Mouse (Mus musculus) layer of hippocampus, postnatal 10 days (tissue): ENCODE results near the gene Ntrk2. TPM values are rescaled to one million over a fixed set of nuclear protein-coding genes. Genes with fewer than 3 reads are reported as not detected.
A peak's percentile ranks its signal among the peaks of the same experiment; 100 is the strongest.

Experiments
- DNase-seq, 2 experiments: peaks; one replicate each; pipeline ENCODE4 v3.0.0; 2021; ENCODE audit warnings: low spot score in 2 of 2
- long read RNA-seq: library from polyadenylated mRNA; stranded (forward); transcript quantifications from one replicate; pipeline ENCODE4 v2.0.0, GENCODE M21; 2023
- total RNA-seq, 2 experiments: library from RNA; stranded (reverse); gene quantifications; 2 replicates each; pipeline ENCODE4 v1.2.3; 2021

Ntrk2 gene
- total RNA-seq = 100 to 1,000 TPM; 248 to 268 TPM
- long read RNA-seq, full-length matches to known transcripts = 49 of 112 reads
- long read RNA-seq, partial matches to known transcripts = 19 of 112 reads
- long read RNA-seq, other reads (novel, unspliced or antisense) = 44 of 112 reads

GRCm38 (mm10) chr13:58806397-58806892, at the start of gene Ntrk2:
Gene Ntrk2 (plus strand): TSS chr13:58806569.
- peak; percentile 93 to 95 for DNase-seq

GRCm38 (mm10) chr13:58761003-58761630, 45.3 kb upstream of the Ntrk2 start:
- DNase-seq = no peak

GRCm38 (mm10) chr13:58768258-58768657, 38.1 kb upstream of the Ntrk2 start:
- no peak for DNase-seq

- DNase-seq = no peak
Measured at GRCm38 (mm10) chr13:58769438-58769837, 36.9 kb upstream of the Ntrk2 start.

GRCm38 (mm10) chr13:58779261-58779660, 27.1 kb upstream of the Ntrk2 start:
- no peak for DNase-seq

- no peak for DNase-seq
Measured at GRCm38 (mm10) chr13:58786476-58786875, 19.9 kb upstream of the Ntrk2 start.

GRCm38 (mm10) chr13:58790741-58791140, 15.6 kb upstream of the Ntrk2 start:
- DNase-seq = no peak

GRCm38 (mm10) chr13:58797386-58797785, 9.0 kb upstream of the Ntrk2 start:
- no peak for DNase-seq

- no peak for DNase-seq
Measured at GRCm38 (mm10) chr13:58801291-58801690, 5.1 kb upstream of the Ntrk2 start.

GRCm38 (mm10) chr13:58803882-58804281, 2.5 kb upstream of the Ntrk2 start:
- no peak for DNase-seq

GRCm38 (mm10) chr13:58805833-58806232, 536 bp upstream of the Ntrk2 start:
- DNase-seq = no peak

GRCm38 (mm10) chr13:58806896-58807628, 693 bp downstream of the Ntrk2 start:
- no peak for DNase-seq

GRCm38 (mm10) chr13:58807629-58808363, 1.4 kb downstream of the Ntrk2 start:
- DNase-seq = peak; percentile 79 to 84

GRCm38 (mm10) chr13:58808381-58808821, 2.0 kb downstream of the Ntrk2 start:
- DNase-seq = peak; percentile 68 to 77

GRCm38 (mm10) chr13:58809930-58810329, 3.6 kb downstream of the Ntrk2 start:
- DNase-seq = peak; percentile 55 to 64

- DNase-seq = no peak
Measured at GRCm38 (mm10) chr13:58824752-58825151, 18.4 kb downstream of the Ntrk2 start.

GRCm38 (mm10) chr13:58826356-58827197, 20.2 kb downstream of the Ntrk2 start:
- DNase-seq = no peak

- peak in 1 of 2 experiments; percentile 35 for DNase-seq
Measured at GRCm38 (mm10) chr13:58831999-58832398, 25.6 kb downstream of the Ntrk2 start.

GRCm38 (mm10) chr13:58834726-58835125, 28.4 kb downstream of the Ntrk2 start:
- no peak for DNase-seq

GRCm38 (mm10) chr13:58836891-58837290, 30.5 kb downstream of the Ntrk2 start:
- DNase-seq = no peak

GRCm38 (mm10) chr13:58838110-58838509, 31.7 kb downstream of the Ntrk2 start:
- no peak for DNase-seq
